Mouse (Mus musculus) kidney, embryonic 15.5 days (tissue): ENCODE measurements around the gene Adam22. TPM values are rescaled to one million over a fixed set of nuclear protein-coding genes. Genes with fewer than 3 reads are reported as not detected.

Source experiments
- ATAC-seq: fragments of 200-750 bp; cut with Nextera tagmentation; replicated peaks from 2 replicates; pipeline ENCODE4 v1.8.0; 2017; ENCODE audit warnings: moderate TSS enrichment; ENCODE audit not compliant: low FRiP score
- H3K27ac ChIP-seq: fragments of 300-500 bp; sonication (generic); 2 replicates; pipeline ENCODE4 v1.5.1; 2015; ENCODE audit warnings: mild to moderate bottlenecking, inconsistent platforms
- H3K27me3 ChIP-seq: fragments of 300-500 bp; sonication (generic); 2 replicates; pipeline ENCODE4 v1.6.1; 2015; ENCODE audit warnings: inconsistent platforms
- H3K36me3 ChIP-seq: fragments of 300-500 bp; sonication (generic); 2 replicates; pipeline ENCODE4 v1.6.1; 2015; ENCODE audit warnings: inconsistent platforms
- H3K4me1 ChIP-seq: fragments of 300-500 bp; sonication (generic); 2 replicates; pipeline ENCODE4 v1.6.1; 2015; ENCODE audit warnings: inconsistent platforms
- H3K4me2 ChIP-seq: fragments of 300-500 bp; sonication (generic); 2 replicates; pipeline ENCODE4 v1.6.1; 2015; ENCODE audit warnings: moderate library complexity, mild to moderate bottlenecking, inconsistent platforms
- H3K4me3 ChIP-seq: fragments of 300-500 bp; sonication (generic); replicated peaks from 2 replicates; pipeline ENCODE4 v1.5.1; 2015; ENCODE audit warnings: mild to moderate bottlenecking, inconsistent platforms
- H3K9ac ChIP-seq: fragments of 300-500 bp; sonication (generic); 2 replicates; pipeline ENCODE4 v1.6.1; 2015; ENCODE audit warnings: mild to moderate bottlenecking, inconsistent platforms
- H3K9me3 ChIP-seq: fragments of 300-500 bp; sonication (generic); replicated peaks from 2 replicates; pipeline ENCODE4 v1.6.1; 2016; ENCODE audit warnings: inconsistent platforms
- WGBS: fragments of 180-500 bp; shearing (Covaris S2); methylation state at CpG from one replicate; pipeline ENCODE4 v1.1.7; 2015; ENCODE audit warnings: mixed read lengths; 5-methylcytosine and 5-hydroxymethylcytosine counted together
- polyA plus RNA-seq: library from polyadenylated mRNA; unstranded; fragments of >200 nt; fragmentation: Nextera tagmentation; extraction: Ambion mirVana; gene quantifications from 2 replicates; pipeline ENCODE4 v1.2.1, GENCODE M21; 2015

The Adam22 gene
- 8.2 and 8.5 TPM in 2 replicates for polyA plus RNA-seq

GRCm38 (mm10) chr5:8367614-8368327 is at the start of gene Adam22:
TSS of gene Adam22 (minus strand) at chr5:8368160.
- H3K4me2 ChIP-seq, result peak within 1 kb of the TSS; percentile 91
- peak; percentile 96 for ATAC-seq
- under 1% methylated on average over 49 of the region's 55 CpGs for WGBS
- peaks cover 13% of the 10 kb centered on the region for H3K27me3 ChIP-seq
- peak within 1 kb of the TSS; percentile 69 for H3K9ac ChIP-seq
- H3K9me3 ChIP-seq, result no peaks in the 10 kb centered on the region
- peak within 1 kb of the TSS; percentile 57; the same call in 1 of the 2 replicates for H3K27ac ChIP-seq
- peak within 1 kb of the TSS; percentile 78 for H3K4me3 ChIP-seq
- peaks cover 11% of the 10 kb centered on the region; the same call in 1 of the 2 replicates for H3K4me1 ChIP-seq
- H3K36me3 ChIP-seq, result no peaks in the 10 kb centered on the region

- H3K9me3 ChIP-seq, result no peaks in the 10 kb centered on the region
- 60% methylated on average over 1 of the region's 1 CpGs for WGBS
- no peaks in the 10 kb centered on the region for H3K27me3 ChIP-seq
- peaks cover 59% of the 10 kb centered on the region for H3K36me3 ChIP-seq
- H3K27ac ChIP-seq, result peak overlapping the region; percentile 32; the same call in 1 of the 2 replicates
- ATAC-seq, result no peak
- H3K4me2 ChIP-seq, result no peak overlapping the region
- H3K4me3 ChIP-seq, result no peak overlapping the region
- H3K9ac ChIP-seq, result no peak overlapping the region
- H3K4me1 ChIP-seq, result 0 out of 2 replicates have a peak, but pooled peaks cover 6% of the 10 kb centered on the region
These were observed 49.5 kb upstream of the Adam22 start for GRCm38 (mm10) chr5:8417443-8417842.

GRCm38 (mm10) chr5:8416683-8417413 is 48.9 kb upstream of the Adam22 start:
- Histone ChIP-seq H3K27me3 (no peaks in the 10 kb centered on the region), H3K9ac (no peak overlapping the region), H3K4me1 (0 out of 2 replicates have a peak, but pooled peaks cover 6% of the 10 kb centered on the region), H3K27ac (0 out of 2 replicates have a peak overlapping the region, but pooled peaks have one; percentile 32), H3K4me2 (no peak overlapping the region), H3K4me3 (no peak overlapping the region), H3K36me3 (peaks cover 63% of the 10 kb centered on the region), H3K9me3 (no peaks in the 10 kb centered on the region)
- no peak for ATAC-seq
- WGBS, result 91% methylated on average over 3 of the region's 3 CpGs

GRCm38 (mm10) chr5:8408746-8409145 is 40.8 kb upstream of the Adam22 start:
- H3K4me3 ChIP-seq, result no peak overlapping the region
- WGBS, result 92% methylated on average over 4 of the region's 4 CpGs
- H3K27ac ChIP-seq, result no peak overlapping the region
- H3K36me3 ChIP-seq, result peaks cover 72% of the 10 kb centered on the region
- no peaks in the 10 kb centered on the region for H3K9me3 ChIP-seq
- no peaks in the 10 kb centered on the region for H3K27me3 ChIP-seq
- no peaks in the 10 kb centered on the region for H3K4me1 ChIP-seq
- H3K4me2 ChIP-seq, result no peak overlapping the region
- no peak overlapping the region for H3K9ac ChIP-seq
- no peak for ATAC-seq

- no peaks in the 10 kb centered on the region for H3K27me3 ChIP-seq
- no peak overlapping the region for H3K27ac ChIP-seq
- H3K36me3 ChIP-seq, result peaks cover 58% of the 10 kb centered on the region
- no peak overlapping the region for H3K4me3 ChIP-seq
- no peak overlapping the region for H3K9ac ChIP-seq
- 90% methylated on average over 13 of the region's 13 CpGs for WGBS
- no peak overlapping the region for H3K4me2 ChIP-seq
- no peaks in the 10 kb centered on the region for H3K9me3 ChIP-seq
- no peaks in the 10 kb centered on the region for H3K4me1 ChIP-seq
- no peak for ATAC-seq
These were observed 29.8 kb upstream of the Adam22 start for GRCm38 (mm10) chr5:8397587-8398249.

- 68% methylated on average over 1 of the region's 1 CpGs for WGBS
- Histone ChIP-seq H3K27me3 (no peaks in the 10 kb centered on the region), H3K9ac (no peak overlapping the region), H3K27ac (no peak overlapping the region), H3K36me3 (peaks cover 32% of the 10 kb centered on the region), H3K4me2 (no peak overlapping the region), H3K9me3 (no peaks in the 10 kb centered on the region), H3K4me1 (no peaks in the 10 kb centered on the region), H3K4me3 (no peak overlapping the region)
- no peak for ATAC-seq
These were observed 26.1 kb upstream of the Adam22 start for GRCm38 (mm10) chr5:8393891-8394583.

GRCm38 (mm10) chr5:8374297-8374906 is 6.4 kb upstream of the Adam22 start:
- no peak overlapping the region for H3K27ac ChIP-seq
- ATAC-seq, result no peak
- H3K4me1 ChIP-seq, result no peaks in the 10 kb centered on the region
- 83% methylated on average over 5 of the region's 5 CpGs for WGBS
- no peaks in the 10 kb centered on the region for H3K9me3 ChIP-seq
- H3K4me3 ChIP-seq, result no peak overlapping the region
- no peaks in the 10 kb centered on the region for H3K36me3 ChIP-seq
- H3K27me3 ChIP-seq, result no peaks in the 10 kb centered on the region
- no peak overlapping the region for H3K4me2 ChIP-seq
- H3K9ac ChIP-seq, result no peak overlapping the region

GRCm38 (mm10) chr5:8373415-8373814 is 5.5 kb upstream of the Adam22 start:
- no peak for ATAC-seq
- Histone ChIP-seq H3K27me3 (peaks cover 7% of the 10 kb centered on the region), H3K4me2 (no peak overlapping the region), H3K36me3 (no peaks in the 10 kb centered on the region), H3K9me3 (no peaks in the 10 kb centered on the region), H3K9ac (no peak overlapping the region), H3K4me3 (no peak overlapping the region), H3K4me1 (no peaks in the 10 kb centered on the region), H3K27ac (no peak overlapping the region)
- 84% methylated on average over 4 of the region's 4 CpGs for WGBS

GRCm38 (mm10) chr5:8368781-8369180 is 821 bp upstream of the Adam22 start:
- no peak overlapping the region for H3K27ac ChIP-seq
- no peak overlapping the region for H3K4me2 ChIP-seq
- peaks cover 13% of the 10 kb centered on the region for H3K27me3 ChIP-seq
- H3K36me3 ChIP-seq, result no peaks in the 10 kb centered on the region
- ATAC-seq, result no peak
- H3K4me1 ChIP-seq, result peaks cover 11% of the 10 kb centered on the region; the same call in 1 of the 2 replicates
- WGBS, result 80% methylated on average over 5 of the region's 5 CpGs
- no peak overlapping the region for H3K4me3 ChIP-seq
- H3K9ac ChIP-seq, result no peak overlapping the region
- no peaks in the 10 kb centered on the region for H3K9me3 ChIP-seq

GRCm38 (mm10) chr5:8368328-8368692 is 350 bp upstream of the Adam22 start:
- Histone ChIP-seq H3K36me3 (no peaks in the 10 kb centered on the region), H3K27ac (no peak overlapping the region), H3K4me2 (peak overlapping the region; percentile 91), H3K9ac (no peak overlapping the region), H3K4me3 (peak overlapping the region; percentile 78), H3K4me1 (peaks cover 11% of the 10 kb centered on the region; the same call in 1 of the 2 replicates), H3K9me3 (no peaks in the 10 kb centered on the region), H3K27me3 (peaks cover 13% of the 10 kb centered on the region)
- ATAC-seq, result peak; percentile 12
- 39% methylated on average over 7 of the region's 7 CpGs for WGBS
